Mouse (Mus musculus) liver, postnatal 0 days (tissue): Measurements from ENCODE around the gene Rpl28. TPM values are rescaled to one million over a fixed set of nuclear protein-coding genes. Genes with fewer than 3 reads are reported as not detected.

Experiments used
- ATAC-seq: fragments of 200-750 bp; cut with Nextera tagmentation; 2 replicates; pipeline ENCODE4 v1.8.0; 2017; ENCODE audit warnings: mild to moderate bottlenecking, moderate library complexity
- DNase-seq: peaks from one replicate; pipeline ENCODE4 v3.0.0-alpha.2; 2016
- H3K27ac ChIP-seq: fragments of 300-500 bp; sonication (generic); 2 replicates; pipeline ENCODE4 v1.5.1; 2014; ENCODE audit warnings: antibody characterized with exemption, moderate library complexity, mild to moderate bottlenecking, low read depth
- H3K27me3 ChIP-seq: fragments of 300-500 bp; sonication (generic); 2 replicates; pipeline ENCODE4 v1.6.1; 2014; ENCODE audit warnings: low read length, control low read depth, mixed read lengths; ENCODE audit not compliant: insufficient read depth
- H3K36me3 ChIP-seq: fragments of 300-500 bp; sonication (generic); replicated peaks from 2 replicates; pipeline ENCODE4 v1.6.1; 2014; ENCODE audit warnings: mild to moderate bottlenecking, control low read depth, low read length, moderate library complexity, mixed read lengths; ENCODE audit not compliant: insufficient read depth
- H3K4me1 ChIP-seq: fragments of 300-500 bp; sonication (generic); 2 replicates; pipeline ENCODE4 v1.6.1; 2014; ENCODE audit warnings: antibody characterized with exemption, mild to moderate bottlenecking, control low read depth; ENCODE audit not compliant: insufficient read depth
- H3K4me2 ChIP-seq: fragments of 300-500 bp; sonication (generic); 2 replicates; pipeline ENCODE4 v1.6.1; 2014; ENCODE audit warnings: low read depth, mild to moderate bottlenecking, low read length, moderate library complexity, mixed read lengths
- H3K4me3 ChIP-seq: fragments of 300-500 bp; sonication (generic); 2 replicates; pipeline ENCODE4 v1.5.1; 2014; ENCODE audit warnings: low read depth, low read length
- H3K9ac ChIP-seq: fragments of 300-500 bp; sonication (generic); replicated peaks from 2 replicates; pipeline ENCODE4 v1.6.1; 2014; ENCODE audit warnings: mild to moderate bottlenecking, moderate library complexity
- H3K9me3 ChIP-seq: fragments of 300-500 bp; sonication (generic); 2 replicates; pipeline ENCODE4 v1.6.1; 2016; ENCODE audit warnings: mild to moderate bottlenecking, control low read depth, low read length, mixed read lengths
- CTCF ChIP-seq: sonication (generic); IDR thresholded peaks from 2 replicates; pipeline ENCODE4 v1.5.1; 2016; ENCODE audit warnings: antibody characterized with exemption, low read depth
- EP300 ChIP-seq: IDR thresholded peaks from 2 replicates; pipeline ENCODE4 v1.6.1; 2016; ENCODE audit warnings: antibody characterized with exemption, low read depth, mild to moderate bottlenecking
- WGBS: fragments of 180-500 bp; shearing (Covaris S2); extraction: QIAGEN DNeasy Blood & Tissue Kit; methylation state at CpG from one replicate; pipeline ENCODE4 v1.1.7; 2014; ENCODE audit not compliant: insufficient replicate concordance; 5-methylcytosine and 5-hydroxymethylcytosine counted together
- polyA plus RNA-seq: library from polyadenylated mRNA; unstranded; fragments of >200 nt; fragmentation: Nextera tagmentation; extraction: Ambion mirVana; gene quantifications from 2 replicates; pipeline ENCODE4 v1.2.1, GENCODE M21; 2015

Rpl28 gene
- polyA plus RNA-seq, 1 experiment from 2014 or later: 280 TPM

DNA sequence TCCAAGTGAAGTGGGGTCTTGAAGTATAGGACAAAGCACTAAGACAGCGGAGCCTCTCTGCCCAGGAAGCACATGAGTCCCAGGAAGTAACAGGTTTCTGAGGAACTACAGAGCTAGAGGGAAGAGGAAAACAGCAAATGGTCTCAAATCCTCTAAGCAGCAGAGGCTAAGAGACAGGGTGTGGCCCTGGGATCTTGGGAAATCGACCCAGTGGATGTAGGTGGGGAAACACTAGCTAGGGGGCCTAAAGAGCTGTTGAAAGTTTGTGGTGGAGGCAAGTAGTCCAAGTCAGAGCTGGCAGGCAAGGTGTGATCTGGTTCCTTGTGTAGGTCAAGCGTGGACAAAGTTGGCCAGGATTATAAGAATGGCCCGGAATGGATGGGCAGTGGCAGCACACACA is 44.4 kb upstream of the Rpl28 start:
- Histone ChIP-seq H3K4me1 (peaks cover 72% of the 10 kb centered on the region), H3K36me3 (peaks cover 35% of the 10 kb centered on the region), H3K4me2 (peak overlapping the region; percentile 47), H3K4me3 (no peak overlapping the region), H3K9me3 (no peaks in the 10 kb centered on the region), H3K27me3 (no peaks in the 10 kb centered on the region), H3K9ac (no peak overlapping the region; the same call in 1 of the 2 replicates), H3K27ac (peak overlapping the region; percentile 85)
- DNase-seq (no peak), ATAC-seq (no peak)
- peak; percentile 13; the same call in 1 of the 2 replicates for TF ChIP-seq CTCF
- no peak for TF ChIP-seq EP300
- WGBS: 72% methylated on average over 4 of the region's 4 CpGs

DNA sequence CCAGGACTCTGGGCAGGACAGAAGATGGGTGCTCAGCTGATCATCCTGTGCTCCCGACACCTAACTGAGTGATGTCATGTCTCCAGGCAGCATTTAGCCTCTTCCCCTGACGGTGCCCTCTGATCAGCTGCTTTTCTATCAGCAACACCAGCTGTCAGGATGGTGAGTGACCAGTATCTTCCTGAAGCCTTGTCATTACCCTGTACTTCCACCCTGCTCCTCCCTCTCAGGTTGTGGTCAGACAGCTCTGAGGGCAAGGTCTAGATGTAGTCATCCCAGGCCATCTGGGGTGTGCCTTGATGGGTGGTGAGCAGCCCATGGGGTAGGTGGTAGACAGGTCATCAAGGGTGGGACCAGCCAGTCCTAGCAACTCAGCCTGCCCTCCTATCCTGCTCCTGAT is 43.5 kb upstream of the Rpl28 start:
- peak; percentile 19 for ATAC-seq

DNA sequence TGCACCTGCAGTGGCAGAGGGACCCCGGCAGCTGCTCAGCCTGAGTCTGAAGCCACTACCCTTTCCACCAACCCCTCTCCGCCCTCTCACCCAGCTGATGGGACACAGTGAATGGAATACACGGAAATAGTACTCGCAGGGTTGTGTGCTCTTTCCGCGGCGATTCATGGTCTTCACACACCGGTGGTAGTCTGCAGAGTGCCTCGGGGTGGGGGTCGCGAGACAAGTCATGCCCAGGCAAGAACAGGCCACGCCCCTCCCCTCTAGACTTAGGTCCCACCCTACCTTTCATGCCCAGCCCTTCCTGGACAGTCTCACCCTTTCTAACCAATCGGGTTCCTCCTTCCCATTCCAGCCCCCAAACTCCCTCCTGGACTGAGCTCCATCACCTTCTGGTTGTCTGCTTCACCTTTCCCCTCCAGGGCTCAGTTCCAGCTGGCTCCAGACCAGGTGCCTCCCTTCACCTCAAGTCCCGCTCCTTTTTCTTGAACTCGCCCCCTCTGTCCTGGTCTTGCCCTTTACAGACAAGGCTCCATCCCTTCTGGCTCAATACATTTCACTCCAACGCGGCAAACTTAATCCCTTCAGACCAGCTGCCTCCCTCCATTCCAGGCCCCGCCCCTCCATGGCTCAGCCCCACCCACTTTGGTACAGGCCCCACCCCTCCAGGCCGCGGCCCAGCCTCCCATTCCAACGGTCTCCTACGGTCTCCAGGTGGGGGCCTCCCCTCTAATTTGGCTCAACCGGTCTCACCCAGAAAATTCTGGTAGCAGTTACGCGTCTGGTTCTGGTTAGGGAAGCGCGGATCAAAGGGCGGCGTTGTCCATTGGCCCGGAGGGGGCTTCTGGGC is 40.5 kb upstream of the Rpl28 start:
- peak overlapping the region; percentile 76 for H3K4me2 ChIP-seq
- peak overlapping the region; percentile 49 for H3K27ac ChIP-seq
- no peaks in the 10 kb centered on the region for H3K9me3 ChIP-seq
- H3K4me1 ChIP-seq: peaks cover 46% of the 10 kb centered on the region
- DNase-seq (peak; percentile 88), ATAC-seq (peak; percentile 83)
- H3K9ac ChIP-seq: peak overlapping the region; percentile 66
- 2% methylated on average over 30 of the region's 30 CpGs for WGBS
- peak overlapping the region; percentile 51 for H3K4me3 ChIP-seq
- H3K27me3 ChIP-seq: no peaks in the 10 kb centered on the region
- no peak for TF ChIP-seq EP300
- TF ChIP-seq CTCF: no peak
- H3K36me3 ChIP-seq: peaks cover 2% of the 10 kb centered on the region; the same call in 1 of the 2 replicates

More for the DNA sequence above, 43.5 kb upstream of the Rpl28 start:
- Histone ChIP-seq H3K27ac (peak overlapping the region; percentile 85; the same call in 1 of the 2 replicates), H3K4me1 (peaks cover 66% of the 10 kb centered on the region), H3K36me3 (peaks cover 30% of the 10 kb centered on the region), H3K9ac (no peak overlapping the region), H3K4me2 (no peak overlapping the region), H3K27me3 (no peaks in the 10 kb centered on the region), H3K9me3 (no peaks in the 10 kb centered on the region), H3K4me3 (no peak overlapping the region)
- TF ChIP-seq CTCF (no peak), EP300 (peak; percentile 64; the same call in 1 of the 2 replicates)
- DNase-seq: no peak
- WGBS: 66% methylated on average over 2 of the region's 2 CpGs

DNA sequence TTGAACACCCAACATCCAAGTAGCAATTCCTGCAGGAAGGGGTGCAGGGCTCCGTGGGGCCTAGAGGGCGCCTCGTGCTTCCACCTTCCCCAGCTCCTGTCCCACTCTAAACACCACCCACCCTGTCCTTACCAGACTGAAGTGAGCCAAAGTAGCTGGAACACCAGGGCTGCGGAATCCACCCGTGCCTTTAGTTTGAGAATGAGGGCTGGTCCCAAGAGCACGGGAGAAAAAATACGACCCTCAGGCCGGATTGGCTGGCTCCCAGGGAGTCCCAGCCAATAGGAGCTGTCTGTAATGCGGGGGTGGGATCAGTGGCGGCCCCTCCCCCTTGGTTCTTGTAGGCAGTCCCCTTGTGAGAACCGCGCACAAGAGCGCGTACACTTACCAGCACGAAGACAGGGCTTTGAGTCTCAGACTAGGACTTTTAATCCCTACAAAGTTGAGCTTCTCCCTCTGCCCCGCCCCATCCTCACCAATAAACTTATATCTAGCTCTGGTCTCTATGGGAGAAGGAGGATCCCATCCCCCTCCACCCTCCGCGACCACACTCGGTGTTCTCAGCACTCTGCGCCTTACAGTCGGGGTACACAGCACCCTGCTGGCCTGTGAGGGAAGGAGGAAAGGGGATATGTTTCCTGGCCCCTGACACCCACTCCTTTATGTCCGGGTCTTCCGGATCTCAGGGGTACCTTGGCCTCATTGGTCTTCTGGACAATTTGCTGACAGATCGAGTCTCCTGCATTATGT is 39.7 kb upstream of the Rpl28 start, which contains the start of gene Cox6b2:
Cox6b2 (minus strand) TSS at position 274 of the 750 bp plus-strand sequence.
- peaks cover 39% of the 10 kb centered on the region for H3K4me1 ChIP-seq
- ATAC-seq: peak; percentile 84
- H3K9ac ChIP-seq: peak within 1 kb of the TSS; percentile 66
- TF ChIP-seq EP300 (no peak), CTCF (0 out of 2 replicates have a peak, but pooled peaks have one; percentile 4)
- H3K36me3 ChIP-seq: peaks cover 2% of the 10 kb centered on the region; the same call in 1 of the 2 replicates
- peak within 1 kb of the TSS; percentile 76 for H3K4me2 ChIP-seq
- H3K9me3 ChIP-seq: no peaks in the 10 kb centered on the region
- H3K4me3 ChIP-seq: peak within 1 kb of the TSS; percentile 51
- peak within 1 kb of the TSS; percentile 49 for H3K27ac ChIP-seq
- DNase-seq: peak; percentile 90
- 7% methylated on average over 24 of the region's 24 CpGs for WGBS
- no peaks in the 10 kb centered on the region for H3K27me3 ChIP-seq

DNA sequence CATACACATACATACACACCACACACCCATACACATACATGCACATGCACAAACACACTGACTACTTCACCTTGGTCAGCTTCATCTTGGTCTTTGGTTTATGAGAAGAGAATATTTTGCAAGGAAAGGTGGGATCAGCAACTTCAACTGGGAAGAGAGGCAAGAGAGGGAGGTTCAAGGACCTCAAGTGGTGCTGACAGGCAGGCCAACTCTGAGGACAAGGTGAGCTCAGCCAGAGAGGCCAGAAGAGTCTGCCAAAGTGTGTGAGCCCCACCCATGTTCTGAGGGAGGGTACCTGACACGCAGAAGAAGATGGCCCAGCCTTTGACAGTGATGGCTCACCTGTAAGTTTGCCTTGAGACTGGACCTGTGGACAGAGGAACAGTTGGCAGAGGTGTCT is 33.0 kb upstream of the Rpl28 start:
- no peaks in the 10 kb centered on the region for H3K9me3 ChIP-seq
- no peak overlapping the region for H3K4me2 ChIP-seq
- no peak overlapping the region for H3K9ac ChIP-seq
- DNase-seq: no peak
- H3K4me3 ChIP-seq: no peak overlapping the region
- no peak overlapping the region for H3K27ac ChIP-seq
- no peaks in the 10 kb centered on the region for H3K27me3 ChIP-seq
- no peaks in the 10 kb centered on the region for H3K4me1 ChIP-seq
- TF ChIP-seq CTCF: no peak
- TF ChIP-seq EP300: no peak
- no peak for ATAC-seq
- H3K36me3 ChIP-seq: no peaks in the 10 kb centered on the region
- WGBS: 27% methylated on average over 1 of the region's 1 CpGs
